Mouse (Mus musculus): ENCODE results near the gene Sept6.

Sept6 gene

GRCm38 (mm10) chrX:36991694-36992093 lies at the start of gene Sept6:
Sept6 (minus strand) TSS chrX:36991794.
- no peak for DNase-seq (ENCODE audit: low spot score in 2 of 2)

- peak; percentile 64 to 68 for DNase-seq (ENCODE audit: low spot score in 2 of 2)
These were observed 36.8 kb upstream of the Sept6 start for GRCm38 (mm10) chrX:37028378-37028777.

- DNase-seq (ENCODE audit: low spot score in 2 of 2): peak; percentile 18 to 23
These were observed 32.2 kb upstream of the Sept6 start for GRCm38 (mm10) chrX:37023652-37024309.

GRCm38 (mm10) chrX:37022690-37023089 lies 31.1 kb upstream of the Sept6 start:
- peak; percentile 40 to 70 for DNase-seq (ENCODE audit: low spot score in 2 of 2)

- DNase-seq (ENCODE audit: low spot score in 2 of 2): no peak
These were observed 27.5 kb upstream of the Sept6 start for GRCm38 (mm10) chrX:37019045-37019444.

GRCm38 (mm10) chrX:37018150-37018654 lies 26.6 kb upstream of the Sept6 start:
- DNase-seq (ENCODE audit: low spot score in 2 of 2): no peak

GRCm38 (mm10) chrX:37013870-37014269 lies 22.3 kb upstream of the Sept6 start:
- DNase-seq (ENCODE audit: low spot score in 2 of 2): no peak

GRCm38 (mm10) chrX:36991039-36991438 lies 555 bp downstream of the Sept6 start:
- no peak for DNase-seq (ENCODE audit: low spot score in 2 of 2)

GRCm38 (mm10) chrX:36989752-36990404 lies 1.7 kb downstream of the Sept6 start:
- peak in 1 of 2 experiments; percentile 21 for DNase-seq (ENCODE audit: low spot score in 2 of 2)

- peak; percentile 69 to 75 for DNase-seq (ENCODE audit: low spot score in 2 of 2)
These were observed 2.3 kb downstream of the Sept6 start for GRCm38 (mm10) chrX:36989234-36989751.

GRCm38 (mm10) chrX:36988754-36989153 lies 2.8 kb downstream of the Sept6 start:
- DNase-seq (ENCODE audit: low spot score in 2 of 2): peak; percentile 27 to 32

GRCm38 (mm10) chrX:36987851-36988250 lies 3.7 kb downstream of the Sept6 start:
- no peak for DNase-seq (ENCODE audit: low spot score in 2 of 2)

- peak in 1 of 2 experiments; percentile 27 for DNase-seq (ENCODE audit: low spot score in 2 of 2)
These were observed 6.6 kb downstream of the Sept6 start for GRCm38 (mm10) chrX:36985041-36985440.

- peak; percentile 62 to 73 for DNase-seq (ENCODE audit: low spot score in 2 of 2)
These were observed 7.8 kb downstream of the Sept6 start for GRCm38 (mm10) chrX:36983654-36984311.

- DNase-seq (ENCODE audit: low spot score in 2 of 2): peak; percentile 30 to 46
These were observed 8.5 kb downstream of the Sept6 start for GRCm38 (mm10) chrX:36982892-36983653.

- DNase-seq (ENCODE audit: low spot score in 2 of 2): no peak
These were observed 10.9 kb downstream of the Sept6 start for GRCm38 (mm10) chrX:36980563-36981187.

GRCm38 (mm10) chrX:36977863-36978262 lies 13.7 kb downstream of the Sept6 start:
- DNase-seq (ENCODE audit: low spot score in 2 of 2): no peak

GRCm38 (mm10) chrX:36976980-36977379 lies 14.6 kb downstream of the Sept6 start:
- DNase-seq (ENCODE audit: low spot score in 2 of 2): peak in 1 of 2 experiments; percentile 28

GRCm38 (mm10) chrX:36976272-36976671 lies 15.3 kb downstream of the Sept6 start:
- no peak for DNase-seq (ENCODE audit: low spot score in 2 of 2)

GRCm38 (mm10) chrX:36974905-36975304 lies 16.7 kb downstream of the Sept6 start:
- peak in 1 of 2 experiments; percentile 32 for DNase-seq (ENCODE audit: low spot score in 2 of 2)

GRCm38 (mm10) chrX:36972951-36973471 lies 18.6 kb downstream of the Sept6 start:
- DNase-seq (ENCODE audit: low spot score in 2 of 2): no peak

Measured in right cerebral cortex, postnatal 10 days (tissue).